Mouse (Mus musculus): ENCODE measurements around the gene 1700021F05Rik.
"Not testable (repeated sequence)": the region's sequence is repeated elsewhere in the genome, so short reads cannot be mapped to it uniquely, and the experiment has no call there.

The 1700021F05Rik gene

GRCm38 (mm10) chr10:43538831-43539230, 2.0 kb downstream of the 1700021F05Rik start:
- no peak for DNase-seq (ENCODE audit: low spot score)

GRCm38 (mm10) chr10:43537652-43538051, 3.1 kb downstream of the 1700021F05Rik start:
- DNase-seq (ENCODE audit: low spot score) = no peak

GRCm38 (mm10) chr10:43534382-43534781, 6.4 kb downstream of the 1700021F05Rik start:
- DNase-seq (ENCODE audit: low spot score) = no peak

- DNase-seq (ENCODE audit: low spot score) = no peak
Observed at GRCm38 (mm10) chr10:43527283-43528269, 13.2 kb downstream of the 1700021F05Rik start.

- DNase-seq (ENCODE audit: low spot score) = not testable (repeated sequence)
Observed at GRCm38 (mm10) chr10:43523931-43524330, 16.9 kb downstream of the 1700021F05Rik start, which contains the start of gene Gm9803. Gm9803 (plus strand) TSS chr10:43524084.

GRCm38 (mm10) chr10:43519977-43520376, 20.8 kb downstream of the 1700021F05Rik start:
- no peak for DNase-seq (ENCODE audit: low spot score)

GRCm38 (mm10) chr10:43518368-43518767, 22.4 kb downstream of the 1700021F05Rik start:
- DNase-seq (ENCODE audit: low spot score) = no peak

GRCm38 (mm10) chr10:43517836-43518235, 23.0 kb downstream of the 1700021F05Rik start:
- DNase-seq (ENCODE audit: low spot score) = no peak

GRCm38 (mm10) chr10:43516992-43517660, 23.7 kb downstream of the 1700021F05Rik start:
- DNase-seq (ENCODE audit: low spot score) = no peak

- no peak for DNase-seq (ENCODE audit: low spot score)
Observed at GRCm38 (mm10) chr10:43512976-43513375, 27.8 kb downstream of the 1700021F05Rik start.

- DNase-seq (ENCODE audit: low spot score) = no peak
Observed at GRCm38 (mm10) chr10:43509228-43509627, 31.6 kb downstream of the 1700021F05Rik start.

GRCm38 (mm10) chr10:43507051-43507450, 33.7 kb downstream of the 1700021F05Rik start:
- no peak for DNase-seq (ENCODE audit: low spot score)

GRCm38 (mm10) chr10:43504291-43504690, 36.5 kb downstream of the 1700021F05Rik start:
- no peak for DNase-seq (ENCODE audit: low spot score)

GRCm38 (mm10) chr10:43502599-43502998, 38.2 kb downstream of the 1700021F05Rik start:
- DNase-seq (ENCODE audit: low spot score) = no peak

GRCm38 (mm10) chr10:43490846-43491245, 49.9 kb downstream of the 1700021F05Rik start:
- DNase-seq (ENCODE audit: low spot score) = no peak

GRCm38 (mm10) chr10:43490034-43490433, 50.8 kb downstream of the 1700021F05Rik start:
- no peak for DNase-seq (ENCODE audit: low spot score)

- no peak for DNase-seq (ENCODE audit: low spot score)
Observed at GRCm38 (mm10) chr10:43489550-43489949, 51.2 kb downstream of the 1700021F05Rik start.

GRCm38 (mm10) chr10:43489139-43489538, 51.7 kb downstream of the 1700021F05Rik start:
- no peak for DNase-seq (ENCODE audit: low spot score)

- no peak for DNase-seq (ENCODE audit: low spot score)
Observed at GRCm38 (mm10) chr10:43488258-43488657, 52.5 kb downstream of the 1700021F05Rik start.

GRCm38 (mm10) chr10:43487441-43488010, 53.3 kb downstream of the 1700021F05Rik start:
- DNase-seq (ENCODE audit: low spot score) = no peak

GRCm38 (mm10) chr10:43485751-43486268, 55.0 kb downstream of the 1700021F05Rik start:
- no peak for DNase-seq (ENCODE audit: low spot score)

- DNase-seq (ENCODE audit: low spot score) = no peak
Observed at GRCm38 (mm10) chr10:43483426-43483995, 57.3 kb downstream of the 1700021F05Rik start.
